10 mouse cellular contexts compared by ENCODE assay signal in genomic region chr2:12328355-12329067, GRCm38 (mm10). TPM values are rescaled to one million over a fixed set of nuclear protein-coding genes. Genes with fewer than 3 reads are reported as not detected.
A peak's percentile ranks its signal among the peaks of the same experiment; 100 is the strongest.
DNase-seq lines count a peak whose midpoint lies in the region; ATAC-seq and TF ChIP-seq lines count a peak whose summit lies in the region.
"Had no signal": no experiment of that assay in that cellular context is flagged by ENCODE, and none has a peak within 500 bp of the region (broad histone marks: within the 10 kb centered on the region; RNA-seq: fewer than 3 reads in every experiment).

No protein-coding gene starts in this region.

- no peak overlapping the region for H3K4me3 ChIP-seq in heart, postnatal 0 days (ENCODE audit: low read depth, low read length)
- 0 out of 2 replicates have a peak overlapping the region, but pooled peaks have one; percentile 29 for H3K4me3 ChIP-seq in hindbrain, embryonic 12.5 days
- H3K4me3 ChIP-seq in midbrain, embryonic 12.5 days, result no peak overlapping the region

- H3K4me1 ChIP-seq in heart, postnatal 0 days (ENCODE audit: control insufficient read depth, insufficient read depth), result no peaks in the 10 kb centered on the region; the same call in 1 of the 2 replicates
- H3K4me1 ChIP-seq in hindbrain, embryonic 12.5 days, result peaks cover 21% of the 10 kb centered on the region
- peaks cover 13% of the 10 kb centered on the region for H3K4me1 ChIP-seq in midbrain, embryonic 12.5 days

- H3K9ac ChIP-seq in heart, postnatal 0 days (replicated peaks; ENCODE audit: low read depth, low read length), result no peak overlapping the region
- H3K9ac ChIP-seq in hindbrain, embryonic 12.5 days, result peak overlapping the region; percentile 41
- no peak overlapping the region for H3K9ac ChIP-seq in midbrain, embryonic 12.5 days (replicated peaks)

- H3K4me2 ChIP-seq in heart, postnatal 0 days (ENCODE audit: low read depth, low read length), result peak overlapping the region; percentile 36
- peak overlapping the region; percentile 51 for H3K4me2 ChIP-seq in hindbrain, embryonic 12.5 days (replicated peaks)
- H3K4me2 ChIP-seq in midbrain, embryonic 12.5 days (replicated peaks), result peak overlapping the region; percentile 51

- peak; percentile 14 for DNase-seq in heart, postnatal 0 days (ENCODE audit: low spot score)
- no peak for DNase-seq in heart, adult 8-10 months (ENCODE audit: low spot score)
- DNase-seq in embryo, embryonic 9.5 days (ENCODE audit: extremely low spot score), result peak; percentile 17
- DNase-seq in testis, postnatal 14 days (ENCODE audit: low spot score), result no peak
- no peak for DNase-seq in urinary bladder, postnatal 25 days (ENCODE audit: low spot score)
- DNase-seq: cerebellum, postnatal 10 days; gastrocnemius, postnatal 14 days had no signal

- no peaks in the 10 kb centered on the region for H3K36me3 ChIP-seq in heart, postnatal 0 days (replicated peaks; ENCODE audit: control insufficient read depth, insufficient read depth, low read length)
- no peaks in the 10 kb centered on the region for H3K36me3 ChIP-seq in hindbrain, embryonic 12.5 days
- H3K36me3 ChIP-seq in midbrain, embryonic 12.5 days, result no peaks in the 10 kb centered on the region

- H3K27ac ChIP-seq in heart, postnatal 0 days (ENCODE audit: low read depth), result peak overlapping the region; percentile 15; the same call in 1 of the 2 replicates
- H3K27ac ChIP-seq in hindbrain, embryonic 12.5 days, result peak overlapping the region; percentile 2; the same call in 1 of the 2 replicates
- H3K27ac ChIP-seq in midbrain, embryonic 12.5 days (replicated peaks), result peak overlapping the region; percentile 30; the same call in 1 of the 2 replicates

- no peaks in the 10 kb centered on the region for H3K9me3 ChIP-seq in heart, postnatal 0 days (replicated peaks; ENCODE audit: control insufficient read depth, low read length)
- H3K9me3 ChIP-seq in hindbrain, embryonic 12.5 days (replicated peaks), result no peaks in the 10 kb centered on the region
- no peaks in the 10 kb centered on the region for H3K9me3 ChIP-seq in midbrain, embryonic 12.5 days

- no peak for TF ChIP-seq EP300 in heart, postnatal 0 days (IDR thresholded peaks at IDR 0.05; ENCODE audit: low read depth)

- H3K27me3 ChIP-seq in heart, postnatal 0 days (ENCODE audit: control insufficient read depth, insufficient read depth, low read length), result no peaks in the 10 kb centered on the region
- no peaks in the 10 kb centered on the region for H3K27me3 ChIP-seq in hindbrain, embryonic 12.5 days
- peaks cover 3% of the 10 kb centered on the region; the same call in 1 of the 2 replicates for H3K27me3 ChIP-seq in midbrain, embryonic 12.5 days

- 41% methylated on average over 8 of the region's 8 CpGs for WGBS in heart, postnatal 0 days
- 15% methylated on average over 7 of the region's 8 CpGs for WGBS in hindbrain, embryonic 12.5 days
- 22% methylated on average over 8 of the region's 8 CpGs for WGBS in midbrain, embryonic 12.5 days

- ATAC-seq in heart, postnatal 0 days (ENCODE audit: insufficient read depth, low read depth), result no peak
- ATAC-seq in hindbrain, embryonic 12.5 days (ENCODE audit: low FRiP score), result peak; percentile 56
- peak; percentile 41; the same call in 1 of the 2 replicates for ATAC-seq in midbrain, embryonic 12.5 days (ENCODE audit: low FRiP score, low read depth)
- ATAC-seq in megakaryocyte, adult 5-6 weeks (ENCODE audit: poor library complexity, severe bottlenecking), result no peak

- no peak for TF ChIP-seq CTCF in heart, postnatal 0 days (IDR thresholded peaks at IDR 0.05; ENCODE audit: low read depth)

RNA-seq across cellular contexts. Expression of gene Itga8, which starts 26.8 kb away (rescaled TPM):
- 12.8 and 15.0 TPM in 2 replicates for total RNA-seq in heart, postnatal 0 days (2014; rRNA removed; ENCODE audit: low replicate concordance)
- 5.3 and 5.6 TPM in 2 replicates for polyA plus RNA-seq in heart, postnatal 0 days (2015; fragmentation: Nextera tagmentation; extraction: Ambion mirVana)
- total RNA-seq in heart, adult 8-10 months (2022), result 1 to 10 TPM; 2.8 to 7.7 (median 3.9) TPM
- polyA plus RNA-seq in hindbrain, embryonic 12.5 days (2016; fragmentation: Nextera tagmentation; extraction: Ambion mirVana), result 4.8 and 5.0 TPM in 2 replicates
- 2.8 TPM in 2 replicates for polyA plus RNA-seq in midbrain, embryonic 12.5 days (2016; fragmentation: Nextera tagmentation; extraction: Ambion mirVana)
- 8.3 and 11.4 TPM in 2 replicates for total RNA-seq in megakaryocyte, adult 5-6 weeks (2015)
- 8.9 and 15.0 TPM in 2 replicates for total RNA-seq in megakaryocyte, adult 5-6 weeks (2017)

Comparison
In these comparisons a context has a peak if more than half of its experiments do, and no peak if none do; other contexts are left out.
1. DNase-seq: peak in heart, postnatal 0 days (single experiment) and embryo, embryonic 9.5 days (single experiment); none in heart, adult 8-10 months (single experiment), testis, postnatal 14 days (single experiment) and urinary bladder, postnatal 25 days (single experiment).
2. ATAC-seq: peak in hindbrain, embryonic 12.5 days (single experiment) and midbrain, embryonic 12.5 days (single experiment); none in heart, postnatal 0 days (single experiment) and megakaryocyte, adult 5-6 weeks (single experiment).
3. Peak in every context shown above with its lines, with median percentiles within 50 percentile points of each other: H3K27ac ChIP-seq and H3K4me2 ChIP-seq.